Mouse (Mus musculus): ENCODE measurements around the gene 2810459M11Rik.

GRCm38 (mm10) chr1:86076565-86076964 is 30.9 kb downstream of the 2810459M11Rik start:
- TF ChIP-seq POLR2A (IDR thresholded peaks at IDR 0.05; ENCODE audit: extremely low read depth, insufficient read depth, low read length) (no peak), CTCF (IDR thresholded peaks at IDR 0.05; ENCODE audit: low read depth, low read length) (no peak)
